Mouse (Mus musculus) splenic B cell, adult 2 months (primary cell): ENCODE data around the gene Rin2.
A peak's percentile ranks its signal among the peaks of the same experiment; 100 is the strongest.

Experiments
- DNase-seq: peaks from one replicate; pipeline ENCODE4 v3.0.0-alpha.2; 2011; ENCODE audit warnings: low read depth, low spot score
- H3K27me3 ChIP-seq: 2 replicates; pipeline ENCODE4 v1.6.1; 2012; ENCODE audit warnings: mild to moderate bottlenecking, low read length, moderate library complexity, mixed read lengths; ENCODE audit not compliant: control insufficient read depth, poor library complexity, insufficient read depth, severe bottlenecking
- H3K36me3 ChIP-seq: 2 replicates; pipeline ENCODE4 v1.6.1; 2012; ENCODE audit warnings: mild to moderate bottlenecking, low read length, moderate library complexity, mixed read lengths; ENCODE audit not compliant: control insufficient read depth, poor library complexity, insufficient read depth, severe bottlenecking

Rin2 gene

DNA sequence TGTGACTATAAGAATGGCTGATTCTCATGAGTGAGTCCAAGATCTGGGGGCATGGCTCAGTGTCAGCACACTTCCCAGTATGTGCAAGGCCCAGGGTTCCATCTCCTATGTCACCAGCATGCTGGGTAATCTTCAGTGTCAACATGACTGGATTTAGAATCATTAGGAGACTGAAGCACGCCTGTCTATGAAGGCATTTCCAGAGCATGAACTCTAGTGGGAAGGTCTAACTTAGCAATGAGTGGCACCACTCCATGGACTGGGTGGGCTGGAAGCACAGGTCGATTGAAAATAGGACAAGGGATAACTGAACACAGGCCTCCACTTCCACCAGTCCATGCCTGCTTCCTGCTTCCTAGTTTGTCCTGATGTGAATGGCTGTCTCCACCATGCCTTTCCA, 127.6 kb downstream of the Rin2 start:
- Histone ChIP-seq H3K27me3 (no peaks in the 10 kb centered on the region), H3K36me3 (no peaks in the 10 kb centered on the region)
- no peak for DNase-seq

DNA sequence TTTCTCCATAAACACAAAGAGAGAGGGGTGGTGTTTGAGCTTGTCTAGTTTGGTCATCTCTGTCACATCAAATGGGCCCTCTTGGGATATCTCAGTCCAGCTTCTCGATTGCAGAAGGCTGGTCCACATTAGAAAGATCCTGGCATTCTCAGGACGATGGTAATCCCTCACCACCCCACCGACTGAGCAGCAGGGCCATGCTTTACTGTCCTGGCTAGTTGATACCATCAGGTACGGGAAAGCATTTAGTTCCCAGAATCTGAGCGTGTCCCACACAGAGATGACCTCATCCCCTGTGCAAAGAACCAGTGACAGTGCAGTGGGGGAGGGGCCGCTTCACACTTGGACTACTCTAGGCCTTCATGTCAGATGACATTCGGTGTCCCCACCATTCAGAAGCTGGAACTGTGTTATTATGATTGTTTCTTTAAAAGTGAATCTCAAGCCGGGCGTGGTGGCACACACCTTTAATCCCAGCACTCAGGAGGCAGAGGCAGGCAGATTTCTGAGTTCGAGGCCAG, 128.9 kb downstream of the Rin2 start:
- Histone ChIP-seq H3K36me3 (no peaks in the 10 kb centered on the region), H3K27me3 (no peaks in the 10 kb centered on the region)
- DNase-seq, result no peak

DNA sequence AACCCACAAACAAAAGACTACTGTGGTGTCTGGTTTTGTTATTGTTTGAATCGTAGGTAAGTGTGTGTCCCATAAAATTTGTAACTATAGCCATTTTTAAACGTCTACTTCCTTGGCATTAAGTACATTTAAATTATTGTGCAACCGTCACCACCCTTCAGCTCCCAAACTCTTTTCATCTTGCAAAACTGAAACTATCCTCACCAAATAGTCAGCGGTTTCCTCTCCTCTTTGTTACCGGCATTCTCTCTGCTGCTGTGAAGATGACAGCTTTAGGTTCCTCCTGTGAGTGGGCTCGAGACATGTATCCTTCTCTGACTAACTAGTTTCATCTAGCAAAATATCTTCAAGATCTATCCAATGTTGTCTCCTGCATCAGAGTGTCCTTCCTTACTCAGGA, 129.5 kb downstream of the Rin2 start:
- H3K36me3 ChIP-seq, result no peaks in the 10 kb centered on the region
- no peak for DNase-seq

GRCm38 (mm10) chr2:145807276-145807675, 132.3 kb downstream of the Rin2 start:
- no peak for DNase-seq
- no peaks in the 10 kb centered on the region for H3K27me3 ChIP-seq
- no peaks in the 10 kb centered on the region for H3K36me3 ChIP-seq

More for the DNA sequence above, 129.5 kb downstream of the Rin2 start:
- no peaks in the 10 kb centered on the region for H3K27me3 ChIP-seq

GRCm38 (mm10) chr2:145808251-145808650, 133.2 kb downstream of the Rin2 start:
- Histone ChIP-seq H3K36me3 (no peaks in the 10 kb centered on the region), H3K27me3 (no peaks in the 10 kb centered on the region)
- no peak for DNase-seq

DNA sequence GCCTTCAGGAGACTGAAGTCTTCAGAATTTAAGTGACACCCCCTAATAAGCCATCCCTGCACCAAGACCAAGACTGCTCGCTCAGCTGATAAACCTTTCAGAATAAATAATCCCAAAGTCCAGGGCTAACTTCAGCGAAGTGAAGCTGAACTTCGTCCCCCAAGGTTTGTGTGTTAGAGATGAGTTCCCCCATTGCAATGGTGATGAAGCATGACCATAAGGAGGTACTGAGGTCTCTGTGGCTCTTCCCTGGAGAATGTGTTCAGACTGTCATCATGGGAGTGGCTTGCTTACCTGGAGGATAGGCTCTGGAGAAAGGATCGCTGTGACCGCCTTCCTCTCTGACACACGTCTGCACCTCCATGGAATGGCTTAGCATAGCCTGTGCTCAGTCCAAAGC, 133.7 kb downstream of the Rin2 start:
- no peak for DNase-seq
- Histone ChIP-seq H3K27me3 (no peaks in the 10 kb centered on the region), H3K36me3 (no peaks in the 10 kb centered on the region)

DNA sequence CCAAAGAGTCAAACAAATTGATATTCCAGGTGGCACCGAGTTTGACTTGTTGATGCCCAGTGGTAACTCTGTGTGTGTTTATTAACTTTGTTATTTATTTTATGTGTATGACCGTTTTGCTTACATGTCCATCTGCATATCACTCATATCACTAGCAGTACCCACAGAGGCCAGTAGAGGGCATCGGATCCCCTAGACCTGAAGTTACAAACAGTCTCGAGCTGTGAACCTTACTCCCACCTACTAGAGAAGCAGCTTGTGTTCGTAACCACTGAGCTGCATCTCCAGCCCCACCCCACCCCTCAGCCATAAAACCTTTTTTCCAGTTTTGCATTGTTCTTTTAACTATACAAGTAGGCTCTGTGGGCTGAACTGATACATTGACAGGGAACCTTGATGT, 135.7 kb downstream of the Rin2 start:
- peak; percentile 47 for DNase-seq
- Histone ChIP-seq H3K36me3 (no peaks in the 10 kb centered on the region), H3K27me3 (no peaks in the 10 kb centered on the region)

- Histone ChIP-seq H3K36me3 (no peaks in the 10 kb centered on the region), H3K27me3 (no peaks in the 10 kb centered on the region)
- no peak for DNase-seq
These were observed 137.8 kb downstream of the Rin2 start for GRCm38 (mm10) chr2:145812818-145813217.

DNA sequence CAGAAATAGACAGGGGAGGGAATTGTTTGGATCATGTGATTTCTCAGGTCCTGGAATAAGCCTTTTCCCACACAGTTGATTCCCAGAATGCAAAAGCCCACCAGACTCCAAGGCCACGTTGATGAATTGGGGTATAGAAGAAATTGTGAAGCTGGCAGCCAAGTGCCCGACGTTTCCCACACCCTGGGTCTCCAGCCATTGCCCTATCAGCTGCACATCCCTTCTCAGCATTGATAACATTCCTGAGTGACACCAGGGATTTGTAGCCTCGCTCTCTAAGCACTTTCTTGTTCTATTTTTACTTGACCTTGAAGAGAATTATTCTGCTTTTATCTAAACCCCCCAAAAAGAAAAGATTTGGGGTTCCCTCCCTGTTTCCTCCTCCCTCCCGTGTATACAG, 142.2 kb downstream of the Rin2 start:
- H3K27me3 ChIP-seq, result no peaks in the 10 kb centered on the region

GRCm38 (mm10) chr2:145822013-145822782, 147.2 kb downstream of the Rin2 start:
- H3K36me3 ChIP-seq, result no peaks in the 10 kb centered on the region
- H3K27me3 ChIP-seq, result no peaks in the 10 kb centered on the region
- no peak for DNase-seq

More for the DNA sequence above, 142.2 kb downstream of the Rin2 start:
- no peak for DNase-seq
- no peaks in the 10 kb centered on the region for H3K36me3 ChIP-seq

GRCm38 (mm10) chr2:145822783-145823729, 148.0 kb downstream of the Rin2 start:
- Histone ChIP-seq H3K27me3 (no peaks in the 10 kb centered on the region), H3K36me3 (no peaks in the 10 kb centered on the region)
- DNase-seq, result no peak

DNA sequence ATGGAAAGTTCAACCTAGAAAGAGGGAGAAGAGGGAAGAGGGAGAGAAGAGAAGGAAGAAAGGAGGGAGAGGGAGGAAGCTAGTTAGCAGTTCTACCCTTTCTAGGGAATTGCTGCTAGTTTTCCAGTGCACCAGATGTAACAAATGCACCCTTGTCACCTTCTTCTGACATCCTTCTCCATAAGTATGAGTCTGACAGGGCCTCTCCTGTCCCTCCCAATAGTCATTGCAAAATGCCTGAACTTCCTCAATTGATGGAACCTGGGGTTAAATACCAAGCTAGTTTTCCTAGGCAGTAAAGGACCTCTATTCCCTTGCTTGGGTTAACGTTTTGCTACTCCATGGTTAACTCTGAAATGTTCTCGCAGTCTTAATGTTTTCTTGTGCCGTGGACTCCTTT, 149.7 kb downstream of the Rin2 start:
- no peak for DNase-seq
- Histone ChIP-seq H3K36me3 (no peaks in the 10 kb centered on the region), H3K27me3 (no peaks in the 10 kb centered on the region)

DNA sequence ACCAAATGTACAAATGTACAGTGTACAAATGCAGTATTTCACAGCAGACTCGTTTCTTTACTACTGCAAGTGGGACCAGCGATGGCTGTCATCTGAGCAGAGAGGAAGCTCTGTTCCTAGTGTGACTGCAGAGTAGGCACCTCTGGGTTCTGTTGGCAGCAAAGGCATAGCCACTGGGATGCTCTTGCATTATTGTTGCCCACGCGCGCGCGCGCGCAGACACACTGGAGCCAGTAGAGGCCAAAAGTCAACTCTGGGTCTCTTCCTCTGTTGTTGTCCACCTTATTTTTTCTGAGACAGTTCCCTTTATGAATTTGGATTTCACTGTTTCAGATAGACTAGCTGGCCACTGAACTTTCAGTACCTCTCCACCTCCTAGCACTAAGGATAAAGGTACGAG, 150.2 kb downstream of the Rin2 start:
- no peak for DNase-seq
- Histone ChIP-seq H3K27me3 (no peaks in the 10 kb centered on the region; the same call in 1 of the 2 replicates), H3K36me3 (no peaks in the 10 kb centered on the region)

- Histone ChIP-seq H3K27me3 (no peaks in the 10 kb centered on the region; the same call in 1 of the 2 replicates), H3K36me3 (no peaks in the 10 kb centered on the region)
- no peak for DNase-seq
These were observed 152.9 kb downstream of the Rin2 start for GRCm38 (mm10) chr2:145827930-145828329.

GRCm38 (mm10) chr2:145828603-145829002, 153.6 kb downstream of the Rin2 start:
- no peaks in the 10 kb centered on the region; the same call in 1 of the 2 replicates for H3K27me3 ChIP-seq
- H3K36me3 ChIP-seq, result no peaks in the 10 kb centered on the region
- DNase-seq, result no peak
